Mouse (Mus musculus) hindbrain, embryonic 12.5 days (tissue): ENCODE results near the gene Olfr1265. TPM values are rescaled to one million over a fixed set of nuclear protein-coding genes. Genes with fewer than 3 reads are reported as not detected.

ENCODE experiments used
- ATAC-seq: fragments of 200-750 bp; cut with Nextera tagmentation; 2 replicates; pipeline ENCODE4 v1.8.0; 2017; ENCODE audit warnings: moderate TSS enrichment; ENCODE audit not compliant: low FRiP score
- H3K27ac ChIP-seq: fragments of 300-500 bp; sonication (generic); 2 replicates; pipeline ENCODE4 v1.5.1; 2016; ENCODE audit warnings: mild to moderate bottlenecking
- H3K27me3 ChIP-seq: fragments of 300-500 bp; sonication (generic); 2 replicates; pipeline ENCODE4 v1.6.1; 2016; ENCODE audit warnings: mild to moderate bottlenecking
- H3K36me3 ChIP-seq: fragments of 300-500 bp; sonication (generic); 2 replicates; pipeline ENCODE4 v1.6.1; 2016; ENCODE audit warnings: mild to moderate bottlenecking
- H3K4me1 ChIP-seq: fragments of 300-500 bp; sonication (generic); 2 replicates; pipeline ENCODE4 v1.6.1; 2016
- H3K4me2 ChIP-seq: fragments of 300-500 bp; sonication (generic); replicated peaks from 2 replicates; pipeline ENCODE4 v1.6.1; 2016; ENCODE audit warnings: mild to moderate bottlenecking
- H3K4me3 ChIP-seq: fragments of 300-500 bp; sonication (generic); 2 replicates; pipeline ENCODE4 v1.5.1; 2016; ENCODE audit warnings: mild to moderate bottlenecking
- H3K9ac ChIP-seq: fragments of 300-500 bp; sonication (generic); 2 replicates; pipeline ENCODE4 v1.6.1; 2016; ENCODE audit warnings: mild to moderate bottlenecking, moderate library complexity
- H3K9me3 ChIP-seq: fragments of 300-500 bp; sonication (generic); replicated peaks from 2 replicates; pipeline ENCODE4 v1.6.1; 2016; ENCODE audit warnings: mild to moderate bottlenecking
- WGBS: fragments of 180-500 bp; shearing (Covaris S2); methylation state at CpG from one replicate; pipeline ENCODE4 v1.1.7; 2016; 5-methylcytosine and 5-hydroxymethylcytosine counted together
- polyA plus RNA-seq: library from polyadenylated mRNA; unstranded; fragments of >200 nt; fragmentation: Nextera tagmentation; extraction: Ambion mirVana; gene quantifications from 2 replicates; pipeline ENCODE4 v1.2.1, GENCODE M21; 2016

Gene Olfr1265
- polyA plus RNA-seq: not detected in 2 replicates

- no peak for ATAC-seq
- no peak within 1 kb of the TSS for H3K9ac ChIP-seq
- H3K27ac ChIP-seq: no peak within 1 kb of the TSS
- no peak within 1 kb of the TSS for H3K4me3 ChIP-seq
- H3K36me3 ChIP-seq: no peaks in the 10 kb centered on the region
- no peak within 1 kb of the TSS for H3K4me2 ChIP-seq
- H3K9me3 ChIP-seq: no peaks in the 10 kb centered on the region
- H3K4me1 ChIP-seq: no peaks in the 10 kb centered on the region
- H3K27me3 ChIP-seq: no peaks in the 10 kb centered on the region
Measured at GRCm38 (mm10) chr2:90035037-90035436, at the start of gene Olfr1265. TSS of gene Olfr1265 (plus strand) at chr2:90035337.

- Histone ChIP-seq H3K9me3 (no peaks in the 10 kb centered on the region), H3K4me1 (no peaks in the 10 kb centered on the region)
- no peak for ATAC-seq
Measured at GRCm38 (mm10) chr2:89990921-89991320, 44.2 kb upstream of the Olfr1265 start, which contains the start of gene Olfr1261. TSS of gene Olfr1261 (plus strand) at chr2:89991221.

GRCm38 (mm10) chr2:89999845-90000244, 35.3 kb upstream of the Olfr1265 start, which contains the start of gene Olfr1262:
TSS of gene Olfr1262 (plus strand) at chr2:90000145.
- no peaks in the 10 kb centered on the region for H3K9me3 ChIP-seq
- no peak for ATAC-seq
- H3K27ac ChIP-seq: no peak within 1 kb of the TSS
- no peak within 1 kb of the TSS for H3K9ac ChIP-seq
- H3K4me3 ChIP-seq: no peak within 1 kb of the TSS
- no peaks in the 10 kb centered on the region for H3K4me1 ChIP-seq
- no peaks in the 10 kb centered on the region for H3K36me3 ChIP-seq
- H3K4me2 ChIP-seq: no peak within 1 kb of the TSS
- H3K27me3 ChIP-seq: no peaks in the 10 kb centered on the region

More at GRCm38 (mm10) chr2:89990921-89991320, 44.2 kb upstream of the Olfr1265 start, which contains the start of gene Olfr1261:
- no peak within 1 kb of the TSS for H3K4me3 ChIP-seq
- no peak within 1 kb of the TSS for H3K4me2 ChIP-seq
- H3K27ac ChIP-seq: no peak within 1 kb of the TSS
- no peaks in the 10 kb centered on the region for H3K36me3 ChIP-seq
- H3K9ac ChIP-seq: no peak within 1 kb of the TSS
- no peaks in the 10 kb centered on the region for H3K27me3 ChIP-seq

DNA sequence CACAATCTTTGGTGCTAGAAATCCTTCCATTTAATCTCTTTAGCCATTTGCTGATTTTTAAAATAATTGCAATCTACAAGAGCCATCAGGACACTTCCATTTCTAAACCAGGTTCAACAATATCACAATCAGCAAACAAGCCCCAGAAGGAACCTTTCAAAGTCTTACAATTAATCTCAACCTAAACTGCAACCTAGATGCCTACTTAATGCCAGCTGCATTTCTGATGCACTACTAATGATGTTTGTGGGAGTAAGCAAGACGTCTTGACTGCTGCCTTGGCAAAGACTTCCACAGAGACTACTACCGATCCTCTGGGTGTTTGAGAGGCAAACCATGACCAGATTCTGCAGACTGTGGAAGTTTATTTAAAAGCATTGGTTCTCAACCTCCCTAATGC, 23.3 kb upstream of the Olfr1265 start, which contains the start of gene Olfr1263:
TSS of gene Olfr1263 (plus strand) at position 301 of the 400 bp plus-strand sequence.
- no peaks in the 10 kb centered on the region for H3K9me3 ChIP-seq
- H3K9ac ChIP-seq: no peak within 1 kb of the TSS
- H3K4me2 ChIP-seq: no peak within 1 kb of the TSS
- no peak within 1 kb of the TSS for H3K27ac ChIP-seq
- no peaks in the 10 kb centered on the region for H3K27me3 ChIP-seq
- ATAC-seq: no peak
- no peak within 1 kb of the TSS for H3K4me3 ChIP-seq
- no peaks in the 10 kb centered on the region for H3K36me3 ChIP-seq
- H3K4me1 ChIP-seq: no peaks in the 10 kb centered on the region
- 82% methylated on average over 2 of the region's 2 CpGs for WGBS

GRCm38 (mm10) chr2:90025477-90025876, 9.7 kb upstream of the Olfr1265 start, which contains the start of gene Olfr1264:
TSS of gene Olfr1264 (minus strand) at chr2:90025577.
- Histone ChIP-seq H3K9ac (no peak within 1 kb of the TSS), H3K9me3 (no peaks in the 10 kb centered on the region), H3K4me3 (no peak within 1 kb of the TSS), H3K36me3 (no peaks in the 10 kb centered on the region), H3K4me2 (no peak within 1 kb of the TSS), H3K27me3 (no peaks in the 10 kb centered on the region), H3K4me1 (no peaks in the 10 kb centered on the region), H3K27ac (no peak within 1 kb of the TSS)
- no peak for ATAC-seq
- 68% methylated on average over 2 of the region's 2 CpGs for WGBS

GRCm38 (mm10) chr2:90063494-90063893, 28.4 kb downstream of the Olfr1265 start, which contains the start of gene Olfr140:
TSS of gene Olfr140 (minus strand) at chr2:90063594.
- no peak within 1 kb of the TSS for H3K27ac ChIP-seq

GRCm38 (mm10) chr2:90070065-90070464, 34.9 kb downstream of the Olfr1265 start:
- no peak overlapping the region for H3K27ac ChIP-seq
- WGBS: 80% methylated on average over 2 of the region's 2 CpGs
- H3K4me2 ChIP-seq: no peak overlapping the region
- no peak overlapping the region for H3K9ac ChIP-seq
- no peaks in the 10 kb centered on the region for H3K27me3 ChIP-seq
- no peaks in the 10 kb centered on the region for H3K4me1 ChIP-seq
- H3K36me3 ChIP-seq: no peaks in the 10 kb centered on the region
- no peak overlapping the region for H3K4me3 ChIP-seq
- no peaks in the 10 kb centered on the region for H3K9me3 ChIP-seq
- no peak for ATAC-seq

More at GRCm38 (mm10) chr2:90063494-90063893, 28.4 kb downstream of the Olfr1265 start, which contains the start of gene Olfr140:
- Histone ChIP-seq H3K9ac (no peak within 1 kb of the TSS), H3K36me3 (no peaks in the 10 kb centered on the region), H3K9me3 (no peaks in the 10 kb centered on the region), H3K4me1 (no peaks in the 10 kb centered on the region), H3K27me3 (no peaks in the 10 kb centered on the region), H3K4me2 (no peak within 1 kb of the TSS), H3K4me3 (no peak within 1 kb of the TSS)
- ATAC-seq: no peak

Other genes with a start within 250 kb of the Olfr1265 start
- not detected in 2 replicates for gene Olfr1254, start 241.7 kb upstream of the Olfr1265 start, polyA plus RNA-seq
- not detected in 2 replicates for gene Olfr1255, start 223.3 kb upstream of the Olfr1265 start, polyA plus RNA-seq
- not detected in 2 replicates for gene Olfr1256, start 193.8 kb upstream of the Olfr1265 start, polyA plus RNA-seq
- not detected in 2 replicates for gene Olfr48, start 187.1 kb upstream of the Olfr1265 start, polyA plus RNA-seq
- not detected in 2 replicates for gene Olfr1257, start 156.9 kb upstream of the Olfr1265 start, polyA plus RNA-seq
- not detected in 2 replicates for gene Olfr1258, start 108.0 kb upstream of the Olfr1265 start, polyA plus RNA-seq
- not detected in 2 replicates for gene Olfr1259, start 86.7 kb upstream of the Olfr1265 start, polyA plus RNA-seq
- gene Olfr1260, start 61.0 kb upstream of the Olfr1265 start, polyA plus RNA-seq: not detected in 2 replicates
- gene Olfr1261, start 44.1 kb upstream of the Olfr1265 start, polyA plus RNA-seq: not detected in 2 replicates
- gene Olfr1262, start 35.2 kb upstream of the Olfr1265 start, polyA plus RNA-seq: not detected in 2 replicates
- gene Olfr1263, start 23.2 kb upstream of the Olfr1265 start, polyA plus RNA-seq: not detected in 2 replicates
- gene Olfr1264, start 9.8 kb upstream of the Olfr1265 start, polyA plus RNA-seq: not detected in 2 replicates
- not detected in 2 replicates for gene Olfr140, start 28.3 kb downstream of the Olfr1265 start, polyA plus RNA-seq
- gene Olfr1269, start 86.1 kb downstream of the Olfr1265 start, polyA plus RNA-seq: not detected in 2 replicates
- not detected in 2 replicates for gene Olfr32, start 107.0 kb downstream of the Olfr1265 start, polyA plus RNA-seq
- gene Olfr1270, start 117.8 kb downstream of the Olfr1265 start, polyA plus RNA-seq: not detected in 2 replicates
- not detected in 2 replicates for gene Olfr1506, start 189.2 kb downstream of the Olfr1265 start, polyA plus RNA-seq
- not detected in 2 replicates for gene Olfr142, start 222.3 kb downstream of the Olfr1265 start, polyA plus RNA-seq
- not detected in 2 replicates for gene Olfr1271, start 235.7 kb downstream of the Olfr1265 start, polyA plus RNA-seq